Mouse (Mus musculus): ENCODE measurements around the gene Zfp950.

Gene Zfp950

GRCm38 (mm10) chr19:61056783-61057410, 83.7 kb downstream of the Zfp950 start:
- no peak for DNase-seq (ENCODE audit: low read depth, low spot score)

DNA sequence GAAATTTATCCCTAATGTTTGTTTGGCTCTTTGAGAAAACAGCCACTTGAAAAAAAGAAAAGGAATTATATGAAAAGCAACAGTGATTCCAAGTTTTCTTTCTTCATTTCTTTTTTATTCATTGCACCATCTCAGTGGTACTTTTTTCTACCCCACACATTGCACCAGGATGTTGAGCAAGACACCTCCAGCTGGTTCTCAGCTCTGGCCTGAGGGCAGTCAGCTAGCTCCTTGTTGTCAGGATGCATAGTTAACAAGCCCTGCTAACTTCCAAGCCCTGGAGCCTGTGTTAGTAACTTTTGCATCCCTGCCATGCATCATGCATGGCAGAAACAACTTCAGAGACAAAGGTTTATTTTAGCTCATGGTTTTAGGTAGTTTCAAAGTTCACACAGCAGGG, 87.9 kb downstream of the Zfp950 start:
- no peak for DNase-seq (ENCODE audit: low read depth, low spot score)

GRCm38 (mm10) chr19:61052008-61052407, 88.6 kb downstream of the Zfp950 start:
- DNase-seq (ENCODE audit: low read depth, low spot score), result no peak

DNA sequence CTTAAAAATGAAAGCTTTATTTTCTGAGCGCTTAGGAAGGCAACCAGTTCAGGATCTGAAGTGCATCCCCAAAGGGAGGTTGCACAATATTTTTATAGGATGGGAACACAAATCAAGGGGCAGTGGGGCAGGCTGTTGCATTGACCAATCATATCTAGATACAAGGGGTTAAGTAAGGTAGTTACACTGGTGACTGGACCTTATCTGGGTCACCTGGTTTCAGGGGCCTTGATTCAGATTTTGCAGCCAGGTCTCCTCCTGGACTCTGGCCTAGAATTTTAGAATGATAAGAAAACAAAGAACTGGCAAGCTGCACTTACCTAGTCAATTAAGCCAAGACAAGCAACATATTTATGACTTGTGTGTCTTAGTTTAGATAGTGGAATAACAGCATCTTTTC, 89.5 kb downstream of the Zfp950 start:
- DNase-seq (ENCODE audit: low read depth, low spot score), result no peak

- no peak for DNase-seq (ENCODE audit: low read depth, low spot score)
These were observed 91.2 kb downstream of the Zfp950 start for GRCm38 (mm10) chr19:61049413-61049812.

DNA sequence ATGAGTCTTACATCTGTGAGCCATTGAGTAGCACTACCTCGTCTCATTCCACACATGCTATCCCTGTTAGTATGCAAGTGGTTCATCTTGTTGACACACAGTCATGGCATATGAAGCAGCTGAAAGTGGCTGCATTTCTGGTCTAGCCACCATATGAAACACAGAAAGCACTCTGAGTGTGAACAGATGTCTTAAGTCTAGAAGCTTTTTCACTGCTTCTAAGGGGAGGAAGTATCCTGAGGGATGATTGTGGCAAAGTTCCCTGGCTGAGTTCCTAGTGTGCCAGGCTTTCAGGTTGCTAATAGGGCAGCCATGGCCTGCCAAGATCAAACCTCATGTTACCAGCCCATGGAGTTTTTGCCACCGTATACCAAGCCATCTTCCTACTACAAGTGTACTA, 92.0 kb downstream of the Zfp950 start:
- DNase-seq (ENCODE audit: low read depth, low spot score), result no peak

GRCm38 (mm10) chr19:61039151-61039550, 101.5 kb downstream of the Zfp950 start:
- no peak for DNase-seq (ENCODE audit: low read depth, low spot score)

GRCm38 (mm10) chr19:61031570-61031969, 109.1 kb downstream of the Zfp950 start:
- DNase-seq (ENCODE audit: low read depth, low spot score), result no peak

GRCm38 (mm10) chr19:61021939-61022566, 118.6 kb downstream of the Zfp950 start:
- DNase-seq (ENCODE audit: low read depth, low spot score), result no peak

GRCm38 (mm10) chr19:61021502-61021901, 119.1 kb downstream of the Zfp950 start:
- no peak for DNase-seq (ENCODE audit: low read depth, low spot score)

GRCm38 (mm10) chr19:61017477-61018266, 123.0 kb downstream of the Zfp950 start:
- no peak for DNase-seq (ENCODE audit: low read depth, low spot score)

- no peak for DNase-seq (ENCODE audit: low read depth, low spot score)
These were observed 131.4 kb downstream of the Zfp950 start for GRCm38 (mm10) chr19:61009266-61009665.
